Mouse (Mus musculus) liver, embryonic 12.5 days (tissue): ENCODE results near the gene Jund. TPM values are rescaled to one million over a fixed set of nuclear protein-coding genes. Genes with fewer than 3 reads are reported as not detected.

Experiments used
- polyA plus RNA-seq: library from polyadenylated mRNA; unstranded; fragments of >200 nt; fragmentation: Nextera tagmentation; extraction: Ambion mirVana; gene quantifications from 2 replicates; pipeline ENCODE4 v1.2.1, GENCODE M21; 2016

Gene Jund
- polyA plus RNA-seq, 1 experiment from 2014 or later, result 59.5 TPM

Other genes starting within 250 kb of the Jund start
- gene Klhl26, start 222.0 kb upstream of the Jund start, polyA plus RNA-seq, result 9.4 and 9.5 TPM in 2 replicates
- 0.18 and 0.37 TPM in 2 replicates for gene Tmem59l, start 211.6 kb upstream of the Jund start, polyA plus RNA-seq
- gene Crlf1, start 205.8 kb upstream of the Jund start, polyA plus RNA-seq, result 3.9 and 4.0 TPM in 2 replicates
- gene Rex1bd, start 192.2 kb upstream of the Jund start, polyA plus RNA-seq, result 85.6 and 86.6 TPM in 2 replicates
- 841 and 876 TPM in 2 replicates for gene Uba52, start 188.1 kb upstream of the Jund start, polyA plus RNA-seq
- gene Fkbp8, start 171.2 kb upstream of the Jund start, polyA plus RNA-seq, result 223 and 224 TPM in 2 replicates
- gene Kxd1, start 171.0 kb upstream of the Jund start, polyA plus RNA-seq, result 44.7 and 45.0 TPM in 2 replicates
- gene Ell, start 159.5 kb upstream of the Jund start, polyA plus RNA-seq, result 13.1 TPM in 2 replicates
- gene Isyna1, start 104.6 kb upstream of the Jund start, polyA plus RNA-seq, result 114 and 115 TPM in 2 replicates
- gene Ssbp4, start 90.1 kb upstream of the Jund start, polyA plus RNA-seq, result 96.4 and 98.0 TPM in 2 replicates
- gene Lrrc25, start 82.8 kb upstream of the Jund start, polyA plus RNA-seq, result 4.1 and 4.6 TPM in 2 replicates
- gene Gdf15, start 66.5 kb upstream of the Jund start, polyA plus RNA-seq, result 4.4 and 4.9 TPM in 2 replicates
- gene Pgpep1, start 38.6 kb upstream of the Jund start, polyA plus RNA-seq, result 19.6 and 24.2 TPM in 2 replicates
- gene Lsm4, start 25.7 kb upstream of the Jund start, polyA plus RNA-seq, result 266 and 269 TPM in 2 replicates
- not detected in 2 replicates for gene Iqcn, start 4.5 kb downstream of the Jund start, polyA plus RNA-seq
- gene Gm3336, start 19.6 kb downstream of the Jund start, polyA plus RNA-seq, result not detected in 2 replicates
- 0.56 and 0.71 TPM in 2 replicates for gene Pde4c, start 24.8 kb downstream of the Jund start, polyA plus RNA-seq
- 3.3 and 3.9 TPM in 2 replicates for gene Rab3a, start 55.7 kb downstream of the Jund start, polyA plus RNA-seq
- 52.2 and 52.7 TPM in 2 replicates for gene Mpv17l2, start 62.0 kb downstream of the Jund start, polyA plus RNA-seq
- 23.3 and 27.3 TPM in 2 replicates for gene Pik3r2, start 77.8 kb downstream of the Jund start, polyA plus RNA-seq
- gene Mast3, start 106.1 kb downstream of the Jund start, polyA plus RNA-seq, result 9.8 and 10.4 TPM in 2 replicates
- gene Il12rb1, start 109.5 kb downstream of the Jund start, polyA plus RNA-seq, result 0.18 and 0.22 TPM in 2 replicates
- gene Arrdc2, start 140.8 kb downstream of the Jund start, polyA plus RNA-seq, result 16.1 and 17.8 TPM in 2 replicates
- 0.55 and 0.72 TPM in 2 replicates for gene Kcnn1, start 164.3 kb downstream of the Jund start, polyA plus RNA-seq
- gene Ccdc124, start 175.0 kb downstream of the Jund start, polyA plus RNA-seq, result 78.8 and 81.1 TPM in 2 replicates
- 0.08 and 0.11 TPM in 2 replicates for gene Slc5a5, start 193.8 kb downstream of the Jund start, polyA plus RNA-seq
- gene Rpl18a, start 198.5 kb downstream of the Jund start, polyA plus RNA-seq, result 3,066 and 3,170 TPM in 2 replicates
- 28.4 and 30.9 TPM in 2 replicates for gene Map1s, start 207.0 kb downstream of the Jund start, polyA plus RNA-seq